Mouse (Mus musculus) thymus, adult 2 months (tissue): ENCODE results near the gene Ralgds.

Experiments used
- CTCF ChIP-seq: fragments of 200-500 bp; IDR thresholded peaks from 2 replicates; pipeline ENCODE4 v1.5.1; 2012; ENCODE audit warnings: mild to moderate bottlenecking, control low read depth, low read length, moderate library complexity, borderline replicate concordance; ENCODE audit not compliant: control insufficient read depth, poor library complexity, insufficient read depth; ENCODE audit errors: extremely low read depth
- POLR2A ChIP-seq: fragments of 200-500 bp; IDR thresholded peaks from 2 replicates; pipeline ENCODE4 v1.6.1; 2012; ENCODE audit warnings: mild to moderate bottlenecking, low read length, control low read depth, moderate library complexity; ENCODE audit not compliant: control insufficient read depth, poor library complexity, insufficient read depth; ENCODE audit errors: extremely low read depth

GRCm38 (mm10) chr2:28596021-28596420 is 83.1 kb downstream of the Ralgds start:
- TF ChIP-seq CTCF (no peak), POLR2A (no peak)
